Mouse (Mus musculus) midbrain, postnatal 0 days (tissue): Measurements from ENCODE around the gene Nuf2. TPM values are rescaled to one million over a fixed set of nuclear protein-coding genes. Genes with fewer than 3 reads are reported as not detected.
"Not testable (repeated sequence)": the region's sequence is repeated elsewhere in the genome, so short reads cannot be mapped to it uniquely, and the experiment has no call there.

Source experiments
- ATAC-seq: fragments of 200-750 bp; cut with Nextera tagmentation; 2 replicates; pipeline ENCODE4 v1.8.0; 2017; ENCODE audit warnings: moderate number of reproducible peaks, mild to moderate bottlenecking, moderate TSS enrichment, moderate library complexity; ENCODE audit not compliant: low FRiP score
- DNase-seq: peaks from one replicate; pipeline ENCODE4 v3.0.0-alpha.2; 2015; ENCODE audit warnings: low spot score
- H3K27ac ChIP-seq: fragments of 300-500 bp; sonication (generic); 2 replicates; pipeline ENCODE4 v1.5.1; 2014; ENCODE audit warnings: low read depth, mild to moderate bottlenecking, low read length, mixed read lengths
- H3K27me3 ChIP-seq: fragments of 300-500 bp; sonication (generic); 2 replicates; pipeline ENCODE4 v1.6.1; 2014; ENCODE audit warnings: low read length, control low read depth, mixed read lengths; ENCODE audit not compliant: insufficient read depth
- H3K36me3 ChIP-seq: fragments of 300-500 bp; sonication (generic); 2 replicates; pipeline ENCODE4 v1.6.1; 2014; ENCODE audit warnings: low read length, control low read depth, mixed read lengths; ENCODE audit not compliant: insufficient read depth
- H3K4me1 ChIP-seq: fragments of 300-500 bp; sonication (generic); 2 replicates; pipeline ENCODE4 v1.6.1; 2014; ENCODE audit warnings: mild to moderate bottlenecking, control low read depth, antibody characterized with exemption, low read length, mixed read lengths; ENCODE audit not compliant: insufficient read depth
- H3K4me2 ChIP-seq: fragments of 300-500 bp; sonication (generic); 2 replicates; pipeline ENCODE4 v1.6.1; 2014; ENCODE audit warnings: low read depth, mild to moderate bottlenecking, low read length, mixed read lengths; ENCODE audit not compliant: poor library complexity, severe bottlenecking
- H3K4me3 ChIP-seq: fragments of 300-500 bp; sonication (generic); 2 replicates; pipeline ENCODE4 v1.5.1; 2014; ENCODE audit warnings: low read depth, mild to moderate bottlenecking, low read length, moderate library complexity
- H3K9ac ChIP-seq: fragments of 300-500 bp; sonication (generic); replicated peaks from 2 replicates; pipeline ENCODE4 v1.6.1; 2014; ENCODE audit warnings: mild to moderate bottlenecking, low read length, moderate library complexity, mixed read lengths; ENCODE audit not compliant: poor library complexity, severe bottlenecking
- H3K9me3 ChIP-seq: fragments of 300-500 bp; sonication (generic); 2 replicates; pipeline ENCODE4 v1.6.1; 2016; ENCODE audit warnings: low read length, control low read depth
- CTCF ChIP-seq: IDR thresholded peaks from 2 replicates; pipeline ENCODE4 v1.5.1; 2016; ENCODE audit warnings: antibody characterized with exemption, mild to moderate bottlenecking
- WGBS: fragments of 180-500 bp; shearing (Covaris S2); extraction: QIAGEN DNeasy Blood & Tissue Kit; methylation state at CpG from one replicate; pipeline ENCODE4 v1.1.7; 2014; 5-methylcytosine and 5-hydroxymethylcytosine counted together
- polyA plus RNA-seq: library from polyadenylated mRNA; unstranded; fragments of >200 nt; fragmentation: Nextera tagmentation; extraction: Ambion mirVana; gene quantifications from 2 replicates; pipeline ENCODE4 v1.2.1, GENCODE M21; 2015
- total RNA-seq: library from RNA; depleted of rRNA; stranded (reverse); fragments of >200 nt; gene quantifications from 2 replicates; pipeline ENCODE4 v1.2.3, GENCODE M21; 2014

Gene Nuf2
- total and polyA plus RNA-seq, 2 experiments from 2014 or later, result 3.7 to 4.2 TPM

DNA sequence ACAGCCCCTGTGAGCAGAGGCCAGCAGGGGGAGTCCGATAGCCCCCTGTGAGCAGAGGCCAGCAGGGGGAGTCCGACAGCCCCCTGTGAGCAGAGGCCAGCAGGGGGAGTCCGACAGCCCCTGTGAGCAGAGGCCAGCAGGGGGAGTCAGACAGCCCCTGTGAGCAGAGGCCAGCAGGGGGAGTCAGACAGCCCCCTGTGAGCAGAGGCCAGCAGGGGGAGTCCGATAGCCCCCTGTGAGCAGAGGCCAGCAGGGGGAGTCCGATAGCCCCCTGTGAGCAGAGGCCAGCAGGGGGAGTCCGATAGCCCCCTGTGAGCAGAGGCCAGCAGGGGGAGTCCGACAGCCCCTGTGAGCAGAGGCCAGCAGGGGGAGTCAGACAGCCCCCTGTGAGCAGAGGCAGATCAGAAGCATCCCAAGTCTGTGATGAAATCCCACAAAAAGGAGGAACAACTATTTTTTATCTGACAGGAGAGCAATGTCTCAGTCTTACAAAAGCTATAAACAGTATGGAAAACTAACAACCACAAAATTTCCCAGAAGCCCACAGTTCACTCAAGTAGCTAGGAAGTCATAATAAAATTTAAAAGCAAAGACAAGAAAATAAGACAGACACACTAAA lies 13.3 kb downstream of the Nuf2 start:
- peak; percentile 23; the same call in 1 of the 2 replicates for TF ChIP-seq CTCF
- not testable (repeated sequence) for H3K4me2 ChIP-seq, H3K9me3 ChIP-seq, H3K36me3 ChIP-seq, DNase-seq, H3K4me1 ChIP-seq, ATAC-seq, H3K9ac ChIP-seq, H3K27me3 ChIP-seq, H3K27ac ChIP-seq, H3K4me3 ChIP-seq
- WGBS, result 100% methylated on average over 2 of the region's 7 CpGs

DNA sequence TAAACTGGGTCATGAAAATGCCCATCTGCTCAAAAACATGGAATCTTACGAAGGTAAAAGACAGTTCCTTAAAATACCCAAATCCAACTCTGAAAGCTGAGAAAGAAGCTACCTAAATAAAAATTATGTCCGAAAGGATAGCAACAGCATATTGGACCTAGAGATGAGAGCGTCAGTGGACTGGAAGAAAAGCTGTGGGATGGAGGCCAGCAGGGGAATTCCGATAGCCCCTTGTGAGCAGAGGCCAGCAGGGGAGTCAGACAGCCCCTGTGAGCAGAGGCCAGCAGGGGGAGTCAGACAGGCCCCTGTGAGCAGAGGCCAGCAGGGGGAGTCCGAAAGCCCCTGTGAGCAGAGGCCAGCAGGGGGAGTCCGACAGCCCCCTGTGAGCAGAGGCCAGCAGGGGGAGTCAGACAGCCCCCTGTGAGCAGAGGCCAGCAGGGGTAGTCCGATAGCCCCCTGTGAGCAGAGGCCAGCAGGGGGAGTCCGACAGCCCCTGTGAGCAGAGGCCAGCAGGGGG lies 13.8 kb downstream of the Nuf2 start:
- Histone ChIP-seq H3K4me3 (no peak overlapping the region), H3K9ac (no peak overlapping the region), H3K4me1 (no peaks in the 10 kb centered on the region), H3K9me3 (no peaks in the 10 kb centered on the region), H3K36me3 (no peaks in the 10 kb centered on the region), H3K27me3 (no peaks in the 10 kb centered on the region), H3K27ac (no peak overlapping the region), H3K4me2 (no peak overlapping the region)
- peak; percentile 43 for TF ChIP-seq CTCF
- 90% methylated on average over 8 of the region's 8 CpGs for WGBS
- ATAC-seq (no peak), DNase-seq (no peak)

DNA sequence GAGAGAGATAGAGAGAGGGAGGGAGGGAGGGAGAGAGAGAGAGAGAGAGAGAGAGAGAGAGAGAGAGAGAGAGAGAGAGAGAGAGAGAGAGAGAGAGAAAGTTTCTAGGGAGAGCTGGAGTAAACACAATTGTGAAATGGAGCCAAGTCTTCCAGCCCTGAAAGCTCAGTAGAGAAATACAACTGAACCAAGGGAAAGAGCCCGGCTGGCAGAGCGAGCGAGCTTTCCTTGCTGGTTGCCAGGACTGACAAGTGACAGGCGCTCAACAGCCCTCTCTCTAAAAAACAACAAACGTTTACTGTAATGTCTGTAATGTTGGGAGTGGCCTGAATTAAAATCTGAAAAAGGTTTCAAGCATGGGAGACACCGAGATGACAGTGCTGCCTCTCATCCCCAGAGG lies 24.9 kb downstream of the Nuf2 start:
- Histone ChIP-seq H3K9ac (no peak overlapping the region), H3K27me3 (no peaks in the 10 kb centered on the region), H3K9me3 (no peaks in the 10 kb centered on the region), H3K27ac (no peak overlapping the region), H3K4me1 (no peaks in the 10 kb centered on the region), H3K4me2 (no peak overlapping the region), H3K36me3 (no peaks in the 10 kb centered on the region), H3K4me3 (no peak overlapping the region)
- ATAC-seq (no peak), DNase-seq (no peak)
- TF ChIP-seq CTCF, result no peak
- 88% methylated on average over 6 of the region's 6 CpGs for WGBS

- Histone ChIP-seq H3K27ac (no peak overlapping the region), H3K9me3 (no peaks in the 10 kb centered on the region), H3K36me3 (no peaks in the 10 kb centered on the region), H3K27me3 (no peaks in the 10 kb centered on the region), H3K9ac (no peak overlapping the region), H3K4me3 (no peak overlapping the region), H3K4me2 (no peak overlapping the region), H3K4me1 (no peaks in the 10 kb centered on the region)
- DNase-seq, result no peak
- no peak for ATAC-seq
- 94% methylated on average over 3 of the region's 3 CpGs for WGBS
- TF ChIP-seq CTCF, result no peak
Observed at GRCm38 (mm10) chr1:169502876-169503275, 28.4 kb downstream of the Nuf2 start.

DNA sequence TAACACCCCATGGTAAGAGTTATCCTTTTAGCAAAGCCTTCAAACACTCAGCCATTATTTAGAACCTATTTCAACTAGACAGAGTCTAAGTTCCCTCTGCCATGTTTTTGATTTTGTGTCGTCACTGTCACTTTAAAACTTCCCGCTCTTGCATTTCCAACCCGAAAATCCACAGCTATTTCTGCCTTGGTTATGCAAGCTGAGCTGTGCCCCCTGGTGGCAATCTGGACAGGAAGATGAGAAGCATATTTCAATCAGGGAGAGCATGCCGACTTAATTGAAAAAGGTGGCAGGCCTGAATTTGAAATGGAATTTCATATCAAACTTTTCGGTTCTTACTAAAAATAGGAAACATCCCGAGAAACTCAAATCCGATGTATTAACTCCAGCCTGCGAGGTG lies 35.6 kb downstream of the Nuf2 start:
- ATAC-seq (0 out of 2 replicates have a peak, but pooled peaks have one; percentile 56), DNase-seq (peak; percentile 88)
- Histone ChIP-seq H3K4me2 (no peak overlapping the region), H3K9ac (no peak overlapping the region), H3K27me3 (no peaks in the 10 kb centered on the region), H3K27ac (no peak overlapping the region), H3K4me3 (no peak overlapping the region), H3K4me1 (no peaks in the 10 kb centered on the region), H3K9me3 (no peaks in the 10 kb centered on the region), H3K36me3 (no peaks in the 10 kb centered on the region)
- WGBS, result 43% methylated on average over 8 of the region's 8 CpGs
- TF ChIP-seq CTCF, result peak; percentile 95

DNA sequence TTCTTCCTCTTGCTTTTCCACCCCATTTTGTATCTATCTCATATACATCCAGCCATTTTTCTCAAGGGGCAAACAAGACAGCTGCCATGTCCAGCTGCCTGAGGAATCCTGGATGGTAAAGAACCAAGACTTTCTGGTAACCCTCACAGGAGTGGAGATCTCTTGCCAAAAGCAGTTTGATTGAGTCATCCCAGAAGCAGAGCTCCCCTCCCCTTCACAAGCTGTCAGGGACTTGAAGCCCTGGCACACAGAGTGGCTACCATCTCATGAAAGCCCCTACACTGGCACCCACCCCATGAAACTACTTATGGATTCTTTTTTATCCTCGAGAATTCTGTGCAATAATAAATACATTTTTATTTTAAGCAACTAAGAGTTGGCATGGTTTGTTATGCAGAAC lies 39.7 kb downstream of the Nuf2 start:
- WGBS, result 61% methylated on average over 1 of the region's 1 CpGs
- DNase-seq (no peak), ATAC-seq (no peak)
- TF ChIP-seq CTCF, result no peak
- Histone ChIP-seq H3K9me3 (no peaks in the 10 kb centered on the region), H3K4me3 (no peak overlapping the region), H3K4me2 (no peak overlapping the region), H3K27me3 (no peaks in the 10 kb centered on the region), H3K9ac (no peak overlapping the region), H3K4me1 (no peaks in the 10 kb centered on the region), H3K36me3 (no peaks in the 10 kb centered on the region), H3K27ac (no peak overlapping the region)
